Mouse (Mus musculus) ES-E14 (cell line): Measurements from ENCODE around the gene Ankrd11. TPM values are rescaled to one million over a fixed set of nuclear protein-coding genes. Genes with fewer than 3 reads are reported as not detected.

Experiments
- DNase-seq: peaks from one replicate; pipeline ENCODE4 v3.0.0-alpha.2; 2013; ENCODE audit warnings: low read depth, low spot score
- H3K27ac ChIP-seq: 2 replicates; pipeline ENCODE4 v1.5.1; 2012; ENCODE audit warnings: low read depth, mild to moderate bottlenecking, low read length, moderate library complexity, mixed read lengths; ENCODE audit not compliant: poor library complexity, insufficient read depth, severe bottlenecking
- H3K36me3 ChIP-seq: 2 replicates; pipeline ENCODE4 v1.6.1; 2012; ENCODE audit warnings: mild to moderate bottlenecking, low read length, moderate library complexity, mixed read lengths; ENCODE audit not compliant: control insufficient read depth, poor library complexity, insufficient read depth, severe bottlenecking
- H3K4me1 ChIP-seq, 2 experiments: fragments of 150-350 bp in 1 of 2; sonication (generic) in 1 of 2; 2 replicates each; pipeline ENCODE4 v1.6.1; 2012; ENCODE audit warnings: low read length in 2 of 2, mild to moderate bottlenecking in 1 of 2, mixed read lengths in 1 of 2; ENCODE audit not compliant: control insufficient read depth in 2 of 2, insufficient read depth in 2 of 2, poor library complexity in 1 of 2
- H3K4me3 ChIP-seq, 2 experiments: fragments of 150-350 bp in 1 of 2; sonication (generic) in 1 of 2; 2 replicates each; pipeline ENCODE4 v1.5.1; 2012; ENCODE audit warnings: low read length in 2 of 2, low read depth in 1 of 2, mild to moderate bottlenecking in 1 of 2, mixed read lengths in 1 of 2; ENCODE audit not compliant: insufficient read depth in 1 of 2, poor library complexity in 1 of 2, severe bottlenecking in 1 of 2
- H3K9ac ChIP-seq: 2 replicates; pipeline ENCODE4 v1.6.1; 2012; ENCODE audit warnings: low read depth, mild to moderate bottlenecking, low read length, mixed read lengths; ENCODE audit not compliant: poor library complexity, insufficient read depth, severe bottlenecking
- H3K9me3 ChIP-seq: fragments of 150-350 bp; sonication (generic); 2 replicates; pipeline ENCODE4 v1.6.1; 2012; ENCODE audit warnings: low read depth, mild to moderate bottlenecking, low read length; ENCODE audit not compliant: control insufficient read depth, insufficient read depth
- CHD2 ChIP-seq: IDR thresholded peaks from 2 replicates; pipeline ENCODE4 v1.6.1; 2014; ENCODE audit warnings: mild to moderate bottlenecking, low read depth, low read length, inconsistent platforms
- HCFC1 ChIP-seq: IDR thresholded peaks from 2 replicates; pipeline ENCODE4 v1.6.1; 2012; ENCODE audit warnings: low read length, inconsistent platforms, borderline replicate concordance; ENCODE audit not compliant: insufficient read depth
- MAFK ChIP-seq: IDR thresholded peaks from 2 replicates; pipeline ENCODE4 v1.6.1; 2014; ENCODE audit warnings: mild to moderate bottlenecking, low read depth, low read length, inconsistent platforms; ENCODE audit not compliant: insufficient read depth
- ZC3H11A ChIP-seq: IDR thresholded peaks from 2 replicates; pipeline ENCODE4 v1.6.1; 2012; ENCODE audit warnings: low read depth, mild to moderate bottlenecking, inconsistent platforms, low read length, borderline replicate concordance
- ZNF384 ChIP-seq: IDR thresholded peaks from 2 replicates; pipeline ENCODE4 v1.6.1; 2012; ENCODE audit warnings: low read depth, low read length, inconsistent platforms
- in situ Hi-C, 2 experiments: fragments of 600-800 bp; cut with MboI; formaldehyde crosslinking; loops; one replicate each; pipeline ENCODE4 v1.15.1; 2025; ENCODE audit warnings: low sequenced_read_pairs in 2 of 2, inconsistent platforms in 1 of 2; ENCODE audit not compliant: unreplicated experiment in 2 of 2
- total RNA-seq: library from RNA; depleted of rRNA; stranded (reverse); fragments of 300-350 nt; gene quantifications from 2 replicates; pipeline ENCODE4 v1.2.3, GENCODE M21; 2012

The Ankrd11 gene
- total RNA-seq, 1 experiment = 155 TPM

DNA sequence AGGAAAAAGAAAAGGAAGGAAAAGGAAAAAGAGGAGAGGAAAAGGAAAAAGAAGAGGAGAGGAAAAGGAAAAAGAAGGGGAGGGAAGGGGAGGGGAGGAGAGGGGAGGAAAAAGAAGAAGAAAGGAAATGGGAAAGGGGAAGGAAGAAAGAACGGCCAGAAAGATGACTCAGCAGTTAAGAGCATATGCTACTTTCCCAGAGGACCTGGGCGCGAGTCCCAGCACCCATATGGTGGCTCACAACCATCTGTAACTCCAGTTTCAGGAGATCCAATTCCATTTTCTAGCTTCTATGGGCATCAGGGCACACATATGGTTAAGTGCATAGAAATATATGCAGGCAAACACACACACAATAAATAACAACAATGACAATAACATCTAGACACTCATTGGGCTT, 73.9 kb downstream of the Ankrd11 start:
- Histone ChIP-seq H3K9me3 (no peaks in the 10 kb centered on the region), H3K27ac (no peak overlapping the region), H3K36me3 (peaks cover 5% of the 10 kb centered on the region), H3K4me3 (no peak overlapping the region), H3K9ac (no peak overlapping the region), H3K4me1 (peaks cover 3 to 4% of the 10 kb centered on the region in 2 experiments; a peak in 2 of 4 replicates)
- TF ChIP-seq MAFK (peak; percentile 64; the same call in 1 of the 2 replicates), ZNF384 (no peak)
- in situ Hi-C loops = no loop called here
- no peak for DNase-seq

DNA sequence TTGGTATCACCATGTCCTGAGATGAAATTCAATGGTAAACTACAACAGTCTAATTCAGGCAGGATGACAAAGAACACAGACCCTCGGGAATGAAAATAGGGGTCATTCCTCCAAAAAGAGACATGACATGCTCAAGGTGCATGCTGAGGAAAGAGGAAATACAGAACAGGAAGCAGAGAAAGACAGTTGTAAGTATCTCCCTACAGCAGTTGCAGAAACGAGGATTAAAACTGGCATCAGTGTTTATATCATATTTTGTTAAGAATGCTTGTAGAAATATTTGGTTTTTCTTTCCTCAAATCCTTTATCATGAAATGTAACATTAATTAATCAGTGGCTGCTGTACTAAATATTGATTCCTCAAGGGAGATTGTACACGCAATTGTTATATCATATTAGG, 75.4 kb downstream of the Ankrd11 start:
- H3K27ac ChIP-seq = no peak overlapping the region
- H3K36me3 ChIP-seq = peaks cover 5% of the 10 kb centered on the region
- in situ Hi-C loops = no loop called here

DNA sequence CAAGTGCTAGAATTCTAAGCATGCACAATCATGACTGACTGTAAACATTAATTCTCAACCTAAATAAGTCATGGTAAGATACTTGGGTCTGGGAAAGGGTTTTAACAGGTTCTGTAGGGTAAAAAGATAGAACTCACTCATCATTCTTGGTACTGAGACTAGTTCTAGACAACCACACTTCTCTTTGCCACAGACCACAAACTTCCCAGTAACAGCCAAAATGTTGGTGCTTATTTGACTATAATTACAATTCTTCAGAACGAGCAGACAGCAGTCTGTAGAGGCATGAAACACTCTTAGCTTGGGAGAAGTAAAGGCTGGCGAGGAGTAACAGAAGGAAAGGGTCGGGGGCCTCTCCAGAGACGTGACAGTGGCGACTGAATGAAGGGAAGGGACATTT, 80.0 kb downstream of the Ankrd11 start:
- no peak overlapping the region for H3K27ac ChIP-seq
- no peaks in the 10 kb centered on the region for H3K9me3 ChIP-seq
- H3K36me3 ChIP-seq = peaks cover 2% of the 10 kb centered on the region; the same call in 1 of the 2 replicates
- no peak for TF ChIP-seq ZC3H11A
- TF ChIP-seq ZNF384 = no peak
- TF ChIP-seq HCFC1 = no peak
- TF ChIP-seq MAFK = no peak
- no peak for DNase-seq
- H3K9ac ChIP-seq = no peak overlapping the region
- in situ Hi-C loops = no loop called here
- no peak overlapping the region for H3K4me3 ChIP-seq
- H3K4me1 ChIP-seq = peaks cover 10 to 15% of the 10 kb centered on the region in 2 experiments; a peak in 3 of 4 replicates

More for the DNA sequence above, 75.4 kb downstream of the Ankrd11 start:
- DNase-seq = no peak
- Histone ChIP-seq H3K4me3 (no peak overlapping the region), H3K9ac (no peak overlapping the region), H3K4me1 (peaks cover 7 to 9% of the 10 kb centered on the region in 2 experiments), H3K9me3 (no peaks in the 10 kb centered on the region)
- TF ChIP-seq CHD2 (no peak), ZC3H11A (no peak), HCFC1 (no peak), ZNF384 (no peak), MAFK (no peak)

- in situ Hi-C loops = no loop called here
- H3K27ac ChIP-seq = no peak overlapping the region
- TF ChIP-seq HCFC1 (no peak), ZC3H11A (no peak), CHD2 (no peak), ZNF384 (no peak), MAFK (no peak)
- H3K4me1 ChIP-seq = peaks cover 11 to 18% of the 10 kb centered on the region in 2 experiments; a peak in 3 of 4 replicates
- H3K9ac ChIP-seq = no peak overlapping the region
- DNase-seq = no peak
- H3K9me3 ChIP-seq = no peaks in the 10 kb centered on the region
- H3K4me3 ChIP-seq = no peak overlapping the region; a peak in 1 of 4 replicates
- peaks cover 2% of the 10 kb centered on the region; the same call in 1 of the 2 replicates for H3K36me3 ChIP-seq
These were observed 80.6 kb downstream of the Ankrd11 start for GRCm38 (mm10) chr8:122961458-122961857.

DNA sequence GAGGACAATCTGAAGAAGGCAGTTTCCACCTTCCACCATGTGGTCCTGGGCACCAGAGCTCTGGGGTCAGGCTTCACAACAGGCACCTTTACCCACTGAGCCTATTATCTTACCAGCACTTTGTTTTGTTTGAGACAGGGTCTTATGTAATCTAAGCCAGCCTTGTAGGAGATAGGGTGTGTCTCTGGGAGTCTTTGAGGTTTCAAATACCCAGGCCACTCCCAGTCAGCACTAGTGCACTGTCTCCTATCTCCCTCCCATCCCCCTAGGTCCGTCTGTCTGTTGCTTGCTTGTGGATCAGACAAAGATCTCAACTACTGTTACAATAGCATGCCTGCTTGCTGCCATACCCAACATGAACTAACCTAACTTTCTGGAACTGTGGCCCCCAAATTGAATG, 81.1 kb downstream of the Ankrd11 start:
- peak; percentile 69 for DNase-seq
- in situ Hi-C loops = no loop called here
- H3K9me3 ChIP-seq = no peaks in the 10 kb centered on the region
- peaks cover 11 to 19% of the 10 kb centered on the region in 2 experiments; a peak in 3 of 4 replicates for H3K4me1 ChIP-seq
- no peak overlapping the region for H3K4me3 ChIP-seq
- H3K36me3 ChIP-seq = peaks cover 2% of the 10 kb centered on the region; the same call in 1 of the 2 replicates
- H3K27ac ChIP-seq = peak overlapping the region; percentile 20; the same call in 1 of the 2 replicates
- H3K9ac ChIP-seq = no peak overlapping the region
- TF ChIP-seq ZNF384 (no peak), HCFC1 (no peak), ZC3H11A (no peak), MAFK (no peak), CHD2 (no peak)
